Mouse (Mus musculus): Measurements from ENCODE around the gene Slpi. TPM values are rescaled to one million over a fixed set of nuclear protein-coding genes. Genes with fewer than 3 reads are reported as not detected.

The Slpi gene
- total and polyA plus RNA-seq, 3 experiments: not detected

GRCm38 (mm10) chr2:164428451-164428850 is 39.6 kb upstream of the Slpi start:
- ATAC-seq (ENCODE audit: extremely low read depth, insufficient number of reproducible peaks, low FRiP score, poor library complexity, severe bottlenecking) (no peak), DNase-seq (ENCODE audit: low spot score) (no peak)
- TF ChIP-seq GATA2 (IDR thresholded peaks at IDR 0.05; ENCODE audit: borderline replicate concordance, low read depth, low read length): no peak
- TF ChIP-seq CTCF (IDR thresholded peaks at IDR 0.05; ENCODE audit: low read depth, low read length): no peak
- no peak for TF ChIP-seq POLR2AphosphoS5 (IDR thresholded peaks at IDR 0.05; ENCODE audit: insufficient replicate concordance, low read depth, low read length)
- no peak for TF ChIP-seq GATA1 (IDR thresholded peaks at IDR 0.05; ENCODE audit: borderline replicate concordance, low read length)
- no peak for TF ChIP-seq TAL1 (conservative IDR thresholded peaks at IDR 0.05; ENCODE audit: low read depth, low read length)
- Histone ChIP-seq H3K4me3 (ENCODE audit: low read depth, low read length) (no peak overlapping the region), H3K4me1 (ENCODE audit: insufficient read depth, low read depth, low read length) (no peaks in the 10 kb centered on the region), H3K27me3 (ENCODE audit: insufficient read depth, low read length) (peaks cover 4% of the 10 kb centered on the region), H3K9me3 (replicated peaks) (no peaks in the 10 kb centered on the region), H3K36me3 (replicated peaks) (no peaks in the 10 kb centered on the region)

GRCm38 (mm10) chr2:164426952-164427351 is 38.1 kb upstream of the Slpi start:
- TF ChIP-seq TAL1 (conservative IDR thresholded peaks at IDR 0.05; ENCODE audit: low read depth, low read length): no peak
- no peak for TF ChIP-seq CTCF (IDR thresholded peaks at IDR 0.05; ENCODE audit: low read depth, low read length)
- TF ChIP-seq GATA2 (IDR thresholded peaks at IDR 0.05; ENCODE audit: borderline replicate concordance, low read depth, low read length): no peak
- TF ChIP-seq POLR2AphosphoS5 (IDR thresholded peaks at IDR 0.05; ENCODE audit: insufficient replicate concordance, low read depth, low read length): no peak
- no peak for TF ChIP-seq GATA1 (IDR thresholded peaks at IDR 0.05; ENCODE audit: borderline replicate concordance, low read length)
- no peak for ATAC-seq (ENCODE audit: extremely low read depth, insufficient number of reproducible peaks, low FRiP score, poor library complexity, severe bottlenecking)
- no peak for DNase-seq (ENCODE audit: low spot score)
- Histone ChIP-seq H3K36me3 (replicated peaks) (no peaks in the 10 kb centered on the region), H3K4me3 (ENCODE audit: low read depth, low read length) (no peak overlapping the region), H3K4me1 (ENCODE audit: insufficient read depth, low read depth, low read length) (no peaks in the 10 kb centered on the region), H3K9me3 (replicated peaks) (no peaks in the 10 kb centered on the region), H3K27me3 (ENCODE audit: insufficient read depth, low read length) (peaks cover 2% of the 10 kb centered on the region; the same call in 1 of the 2 replicates)

GRCm38 (mm10) chr2:164426121-164426520 is 37.2 kb upstream of the Slpi start:
- ATAC-seq (ENCODE audit: extremely low read depth, insufficient number of reproducible peaks, low FRiP score, poor library complexity, severe bottlenecking) (no peak), DNase-seq (ENCODE audit: low spot score) (no peak)
- no peaks in the 10 kb centered on the region for H3K9me3 ChIP-seq (replicated peaks)
- no peak overlapping the region for H3K4me3 ChIP-seq (ENCODE audit: low read depth, low read length)
- no peak for TF ChIP-seq TAL1 (conservative IDR thresholded peaks at IDR 0.05; ENCODE audit: low read depth, low read length)
- no peak for TF ChIP-seq POLR2AphosphoS5 (IDR thresholded peaks at IDR 0.05; ENCODE audit: insufficient replicate concordance, low read depth, low read length)
- no peak for TF ChIP-seq GATA1 (IDR thresholded peaks at IDR 0.05; ENCODE audit: borderline replicate concordance, low read length)
- no peak for TF ChIP-seq CTCF (IDR thresholded peaks at IDR 0.05; ENCODE audit: low read depth, low read length)
- no peak for TF ChIP-seq GATA2 (IDR thresholded peaks at IDR 0.05; ENCODE audit: borderline replicate concordance, low read depth, low read length)
- no peaks in the 10 kb centered on the region for H3K4me1 ChIP-seq (ENCODE audit: insufficient read depth, low read depth, low read length)
- peaks cover 2% of the 10 kb centered on the region; the same call in 1 of the 2 replicates for H3K27me3 ChIP-seq (ENCODE audit: insufficient read depth, low read length)
- H3K36me3 ChIP-seq (replicated peaks): no peaks in the 10 kb centered on the region

- peaks cover 2% of the 10 kb centered on the region; the same call in 1 of the 2 replicates for H3K27me3 ChIP-seq (ENCODE audit: insufficient read depth, low read length)
- no peak for DNase-seq (ENCODE audit: low spot score)
- H3K36me3 ChIP-seq (replicated peaks): no peaks in the 10 kb centered on the region
- no peaks in the 10 kb centered on the region for H3K9me3 ChIP-seq (replicated peaks)
- TF ChIP-seq GATA2 (IDR thresholded peaks at IDR 0.05; ENCODE audit: borderline replicate concordance, low read depth, low read length) (no peak), CTCF (IDR thresholded peaks at IDR 0.05; ENCODE audit: low read depth, low read length) (no peak), POLR2AphosphoS5 (IDR thresholded peaks at IDR 0.05; ENCODE audit: insufficient replicate concordance, low read depth, low read length) (no peak), GATA1 (IDR thresholded peaks at IDR 0.05; ENCODE audit: borderline replicate concordance, low read length) (no peak), TAL1 (conservative IDR thresholded peaks at IDR 0.05; ENCODE audit: low read depth, low read length) (no peak)
- H3K4me1 ChIP-seq (ENCODE audit: insufficient read depth, low read depth, low read length): no peaks in the 10 kb centered on the region
- ATAC-seq (ENCODE audit: extremely low read depth, insufficient number of reproducible peaks, low FRiP score, poor library complexity, severe bottlenecking): no peak
- H3K4me3 ChIP-seq (ENCODE audit: low read depth, low read length): no peak overlapping the region
Observed at GRCm38 (mm10) chr2:164425401-164425800, 36.5 kb upstream of the Slpi start.

- ATAC-seq (ENCODE audit: extremely low read depth, insufficient number of reproducible peaks, low FRiP score, poor library complexity, severe bottlenecking) (no peak), DNase-seq (ENCODE audit: low spot score) (no peak)
- no peaks in the 10 kb centered on the region for H3K36me3 ChIP-seq (replicated peaks)
- peaks cover 2% of the 10 kb centered on the region; the same call in 1 of the 2 replicates for H3K27me3 ChIP-seq (ENCODE audit: insufficient read depth, low read length)
- no peaks in the 10 kb centered on the region for H3K9me3 ChIP-seq (replicated peaks)
- no peak overlapping the region for H3K4me3 ChIP-seq (ENCODE audit: low read depth, low read length)
- TF ChIP-seq CTCF (IDR thresholded peaks at IDR 0.05; ENCODE audit: low read depth, low read length) (no peak), GATA2 (IDR thresholded peaks at IDR 0.05; ENCODE audit: borderline replicate concordance, low read depth, low read length) (no peak), POLR2AphosphoS5 (IDR thresholded peaks at IDR 0.05; ENCODE audit: insufficient replicate concordance, low read depth, low read length) (no peak), TAL1 (conservative IDR thresholded peaks at IDR 0.05; ENCODE audit: low read depth, low read length) (no peak), GATA1 (IDR thresholded peaks at IDR 0.05; ENCODE audit: borderline replicate concordance, low read length) (no peak)
- no peaks in the 10 kb centered on the region for H3K4me1 ChIP-seq (ENCODE audit: insufficient read depth, low read depth, low read length)
Observed at GRCm38 (mm10) chr2:164424406-164424805, 35.5 kb upstream of the Slpi start.

GRCm38 (mm10) chr2:164423464-164423863 is 34.6 kb upstream of the Slpi start:
- no peak for TF ChIP-seq GATA2 (IDR thresholded peaks at IDR 0.05; ENCODE audit: borderline replicate concordance, low read depth, low read length)
- TF ChIP-seq POLR2AphosphoS5 (IDR thresholded peaks at IDR 0.05; ENCODE audit: insufficient replicate concordance, low read depth, low read length): no peak
- no peak for TF ChIP-seq TAL1 (conservative IDR thresholded peaks at IDR 0.05; ENCODE audit: low read depth, low read length)
- no peak for TF ChIP-seq CTCF (IDR thresholded peaks at IDR 0.05; ENCODE audit: low read depth, low read length)
- no peak for TF ChIP-seq GATA1 (IDR thresholded peaks at IDR 0.05; ENCODE audit: borderline replicate concordance, low read length)
- no peaks in the 10 kb centered on the region for H3K27me3 ChIP-seq (ENCODE audit: insufficient read depth, low read length)
- ATAC-seq (ENCODE audit: extremely low read depth, insufficient number of reproducible peaks, low FRiP score, poor library complexity, severe bottlenecking) (no peak), DNase-seq (ENCODE audit: low spot score) (no peak)
- H3K4me3 ChIP-seq (ENCODE audit: low read depth, low read length): no peak overlapping the region
- no peaks in the 10 kb centered on the region for H3K36me3 ChIP-seq (replicated peaks)
- no peaks in the 10 kb centered on the region for H3K4me1 ChIP-seq (ENCODE audit: insufficient read depth, low read depth, low read length)
- H3K9me3 ChIP-seq (replicated peaks): no peaks in the 10 kb centered on the region

All from G1E (cell line).